Mouse (Mus musculus): Measurements from ENCODE around the gene Tmprss2. TPM values are rescaled to one million over a fixed set of nuclear protein-coding genes. Genes with fewer than 3 reads are reported as not detected.
"Not testable (repeated sequence)": the region's sequence is repeated elsewhere in the genome, so short reads cannot be mapped to it uniquely, and the experiment has no call there.

Tmprss2 gene
- polyA plus RNA-seq, 1 experiment from 2014 or later: 0.15 TPM

DNA sequence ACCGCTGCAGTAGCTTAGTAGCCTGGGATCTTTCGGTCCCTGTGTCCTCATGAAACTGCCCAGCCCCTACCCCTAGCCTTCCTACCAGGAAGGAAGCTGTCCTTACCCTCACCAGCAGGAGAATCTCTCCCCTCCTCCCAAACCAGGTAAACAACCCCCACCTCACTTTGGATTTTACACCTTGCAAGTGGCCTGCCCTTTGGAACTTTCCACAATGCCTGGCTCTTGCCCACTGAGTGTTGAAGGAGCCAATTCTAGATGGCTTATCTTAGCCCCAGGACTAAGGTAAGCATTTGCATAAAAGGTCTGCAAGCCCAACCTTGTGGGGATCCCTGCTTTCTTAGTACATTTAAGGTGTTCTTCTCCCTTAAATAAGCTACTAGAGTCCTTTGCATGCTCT lies 1.3 kb downstream of the Tmprss2 start:
- no peaks in the 10 kb centered on the region for H3K9me3 ChIP-seq (replicated peaks)
- no peak for DNase-seq (ENCODE audit: low spot score)
- peaks cover 16% of the 10 kb centered on the region for H3K4me1 ChIP-seq
- H3K36me3 ChIP-seq: no peaks in the 10 kb centered on the region
- H3K27ac ChIP-seq (replicated peaks): no peak overlapping the region
- peaks cover 58% of the 10 kb centered on the region for H3K27me3 ChIP-seq (ENCODE audit: low read depth, poor library complexity, severe bottlenecking)
- 82% methylated on average over 2 of the region's 2 CpGs for WGBS
- no peak overlapping the region for H3K4me3 ChIP-seq

DNA sequence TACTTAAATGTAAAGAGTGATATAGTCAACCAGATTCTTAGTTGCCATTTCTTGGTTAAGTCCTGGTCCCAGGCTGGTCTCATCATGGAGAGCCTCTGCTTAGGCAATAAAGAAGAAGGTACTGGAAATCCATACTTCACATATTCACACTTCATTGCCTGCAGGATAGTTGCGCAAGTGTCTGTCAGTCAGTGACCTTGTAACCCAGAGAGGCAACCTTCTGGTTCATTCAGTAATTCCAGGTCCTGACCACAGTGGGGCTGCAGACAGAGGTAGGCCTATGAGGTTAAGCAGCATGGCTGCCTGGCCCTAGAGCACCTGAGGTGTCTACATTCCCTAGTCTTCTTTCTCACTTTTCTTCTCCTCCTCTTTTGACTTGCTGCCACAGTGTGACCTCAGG lies 3.0 kb downstream of the Tmprss2 start:
- H3K27me3 ChIP-seq (ENCODE audit: low read depth, poor library complexity, severe bottlenecking): peaks cover 52% of the 10 kb centered on the region
- no peaks in the 10 kb centered on the region for H3K36me3 ChIP-seq
- H3K4me3 ChIP-seq: no peak overlapping the region
- no peaks in the 10 kb centered on the region for H3K9me3 ChIP-seq (replicated peaks)
- H3K4me1 ChIP-seq: peaks cover 16% of the 10 kb centered on the region
- DNase-seq (ENCODE audit: low spot score): no peak
- WGBS: 94% methylated on average over 1 of the region's 1 CpGs
- no peak overlapping the region for H3K27ac ChIP-seq (replicated peaks)

DNA sequence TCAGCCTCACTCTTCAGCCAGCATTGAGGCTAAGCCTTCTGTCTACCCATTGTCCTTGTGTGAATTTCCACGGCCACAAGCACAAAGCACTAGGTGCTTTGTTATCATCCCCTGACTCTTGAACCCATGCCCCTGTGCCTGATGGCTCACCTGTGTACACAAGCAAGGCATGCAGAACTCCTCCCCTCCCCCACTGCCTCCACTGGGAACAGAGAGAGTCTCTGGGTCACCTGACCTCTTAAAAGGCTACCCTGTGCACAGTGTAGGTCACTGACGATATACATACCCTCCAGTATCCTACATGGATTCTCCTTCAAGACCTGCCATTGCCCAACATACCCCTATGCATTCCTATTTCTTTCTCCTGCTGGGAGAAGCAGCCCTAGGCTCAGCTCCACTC lies 4.2 kb downstream of the Tmprss2 start:
- Histone ChIP-seq H3K4me1 (peaks cover 16% of the 10 kb centered on the region), H3K36me3 (no peaks in the 10 kb centered on the region), H3K4me3 (no peak overlapping the region), H3K27ac (replicated peaks) (no peak overlapping the region), H3K9me3 (replicated peaks) (no peaks in the 10 kb centered on the region), H3K27me3 (ENCODE audit: low read depth, poor library complexity, severe bottlenecking) (peaks cover 40% of the 10 kb centered on the region)
- WGBS: 79% methylated on average over 2 of the region's 2 CpGs
- no peak for DNase-seq (ENCODE audit: low spot score)

GRCm38 (mm10) chr16:97605957-97606721 lies 4.9 kb downstream of the Tmprss2 start:
- Histone ChIP-seq H3K36me3 (no peaks in the 10 kb centered on the region), H3K27ac (replicated peaks) (no peak overlapping the region), H3K27me3 (ENCODE audit: low read depth, poor library complexity, severe bottlenecking) (peaks cover 34% of the 10 kb centered on the region), H3K9me3 (replicated peaks) (no peaks in the 10 kb centered on the region), H3K4me1 (peaks cover 12% of the 10 kb centered on the region), H3K4me3 (no peak overlapping the region)
- DNase-seq (ENCODE audit: low spot score): no peak
- WGBS: 91% methylated on average over 9 of the region's 9 CpGs

DNA sequence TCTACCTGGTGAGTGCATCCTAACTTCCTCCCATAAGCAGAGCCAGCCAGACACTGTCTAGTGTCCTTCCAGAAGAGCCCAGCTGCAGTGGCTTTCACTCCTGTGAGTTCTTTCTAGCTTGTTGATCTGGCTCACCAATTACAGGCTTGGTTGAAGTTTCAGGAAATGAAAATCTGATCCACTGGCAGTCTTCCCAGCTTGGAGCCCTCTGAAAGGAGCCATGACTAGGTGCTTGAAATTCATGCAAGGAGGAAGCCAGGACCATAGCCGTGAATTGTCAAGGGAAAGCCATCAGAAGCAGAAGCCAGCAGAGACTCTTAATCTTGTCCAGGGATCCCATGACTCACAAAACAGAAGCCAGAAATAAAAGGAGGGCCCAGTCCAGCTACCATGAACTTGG lies 8.7 kb downstream of the Tmprss2 start:
- H3K36me3 ChIP-seq: no peaks in the 10 kb centered on the region
- H3K4me1 ChIP-seq: no peaks in the 10 kb centered on the region
- no peak overlapping the region for H3K4me3 ChIP-seq
- no peaks in the 10 kb centered on the region for H3K27me3 ChIP-seq (ENCODE audit: low read depth, poor library complexity, severe bottlenecking)
- no peaks in the 10 kb centered on the region for H3K9me3 ChIP-seq (replicated peaks)
- no peak overlapping the region for H3K27ac ChIP-seq (replicated peaks)
- WGBS: 88% methylated on average over 1 of the region's 1 CpGs
- no peak for DNase-seq (ENCODE audit: low spot score)

GRCm38 (mm10) chr16:97600591-97600990 lies 10.4 kb downstream of the Tmprss2 start:
- Histone ChIP-seq H3K27ac (replicated peaks) (no peak overlapping the region), H3K36me3 (no peaks in the 10 kb centered on the region), H3K4me3 (no peak overlapping the region), H3K4me1 (no peaks in the 10 kb centered on the region), H3K27me3 (ENCODE audit: low read depth, poor library complexity, severe bottlenecking) (no peaks in the 10 kb centered on the region), H3K9me3 (replicated peaks) (no peaks in the 10 kb centered on the region)
- DNase-seq (ENCODE audit: low spot score): no peak
- 82% methylated on average over 2 of the region's 2 CpGs for WGBS

DNA sequence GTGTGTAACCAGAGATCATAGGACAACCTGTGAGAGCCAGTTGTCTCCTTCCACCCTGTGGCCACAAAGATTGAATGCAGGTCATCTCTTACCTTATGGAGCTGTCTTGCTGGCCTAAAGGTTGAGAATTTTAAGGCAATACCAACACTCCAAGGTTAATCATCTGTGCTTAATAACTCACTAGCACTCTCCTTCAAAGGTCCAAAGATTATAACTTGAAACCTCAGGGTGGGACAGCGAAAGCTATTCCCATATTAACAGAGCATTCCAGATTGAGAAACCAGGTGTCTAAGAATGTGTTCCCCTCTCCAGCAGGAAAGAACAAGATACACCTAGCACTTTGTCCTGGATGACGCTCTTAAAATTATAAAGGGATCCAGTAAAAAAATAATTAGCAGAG lies 12.9 kb downstream of the Tmprss2 start:
- no peaks in the 10 kb centered on the region for H3K36me3 ChIP-seq
- no peaks in the 10 kb centered on the region for H3K27me3 ChIP-seq (ENCODE audit: low read depth, poor library complexity, severe bottlenecking)
- no peaks in the 10 kb centered on the region for H3K9me3 ChIP-seq (replicated peaks)
- no peak overlapping the region for H3K4me3 ChIP-seq
- no peak for DNase-seq (ENCODE audit: low spot score)
- H3K27ac ChIP-seq (replicated peaks): no peak overlapping the region
- H3K4me1 ChIP-seq: no peaks in the 10 kb centered on the region
- WGBS: 90% methylated on average over 2 of the region's 2 CpGs

GRCm38 (mm10) chr16:97593816-97594509 lies 17.0 kb downstream of the Tmprss2 start:
- no peak overlapping the region for H3K27ac ChIP-seq (replicated peaks)
- H3K4me1 ChIP-seq: no peaks in the 10 kb centered on the region
- no peak overlapping the region for H3K4me3 ChIP-seq
- 82% methylated on average over 4 of the region's 4 CpGs for WGBS
- H3K9me3 ChIP-seq (replicated peaks): no peaks in the 10 kb centered on the region
- no peak for DNase-seq (ENCODE audit: low spot score)
- H3K27me3 ChIP-seq (ENCODE audit: low read depth, poor library complexity, severe bottlenecking): no peaks in the 10 kb centered on the region
- H3K36me3 ChIP-seq: no peaks in the 10 kb centered on the region

GRCm38 (mm10) chr16:97593057-97593456 lies 17.9 kb downstream of the Tmprss2 start:
- no peak overlapping the region for H3K27ac ChIP-seq (replicated peaks)
- DNase-seq (ENCODE audit: low spot score): peak; percentile 73
- WGBS: 31% methylated on average over 1 of the region's 1 CpGs
- no peaks in the 10 kb centered on the region for H3K36me3 ChIP-seq
- H3K4me1 ChIP-seq: no peaks in the 10 kb centered on the region
- H3K9me3 ChIP-seq (replicated peaks): no peaks in the 10 kb centered on the region
- no peaks in the 10 kb centered on the region for H3K27me3 ChIP-seq (ENCODE audit: low read depth, poor library complexity, severe bottlenecking)
- no peak overlapping the region for H3K4me3 ChIP-seq

DNA sequence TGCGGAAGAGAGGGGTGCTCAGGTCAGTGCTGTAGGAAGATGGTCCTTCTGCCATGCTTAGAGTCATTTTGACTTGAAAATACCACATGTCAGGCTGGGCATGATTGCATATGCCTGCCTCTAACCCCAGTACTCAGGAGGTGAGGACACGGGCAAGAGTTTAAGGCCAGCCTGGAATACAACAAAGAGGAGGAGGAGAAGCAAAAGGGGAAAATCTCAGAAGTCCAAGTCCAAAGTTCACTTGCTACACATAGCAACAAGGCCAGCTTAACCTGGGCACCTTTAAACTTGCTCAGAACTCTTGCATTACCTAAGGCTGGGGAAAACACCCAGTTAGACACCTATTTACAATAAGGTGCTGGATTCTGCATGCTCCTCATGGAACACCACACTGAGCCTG lies 19.5 kb downstream of the Tmprss2 start:
- no peak overlapping the region for H3K27ac ChIP-seq (replicated peaks)
- no peak overlapping the region for H3K4me3 ChIP-seq
- no peaks in the 10 kb centered on the region for H3K4me1 ChIP-seq
- H3K36me3 ChIP-seq: no peaks in the 10 kb centered on the region
- H3K27me3 ChIP-seq (ENCODE audit: low read depth, poor library complexity, severe bottlenecking): no peaks in the 10 kb centered on the region
- no peaks in the 10 kb centered on the region for H3K9me3 ChIP-seq (replicated peaks)
- DNase-seq (ENCODE audit: low spot score): no peak
- WGBS: 88% methylated on average over 2 of the region's 2 CpGs

DNA sequence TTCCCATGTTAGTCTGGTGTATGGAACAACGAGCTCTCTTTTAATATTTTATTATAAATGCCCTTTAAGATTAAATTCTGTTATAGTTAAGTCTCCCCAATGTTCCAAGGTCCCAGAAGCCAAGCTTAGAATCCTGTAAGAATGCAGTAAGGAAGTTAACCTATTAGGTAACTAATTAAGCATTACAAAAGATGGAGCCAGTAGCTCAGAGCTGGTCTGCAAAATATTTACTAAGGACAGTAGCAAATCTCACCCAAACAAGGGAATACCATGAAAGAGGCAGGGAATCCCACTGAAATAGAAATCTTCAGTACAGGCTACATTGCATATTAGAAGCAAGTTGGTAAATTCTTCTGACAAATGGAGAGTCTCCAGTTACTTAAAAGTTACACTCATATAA lies 28.1 kb downstream of the Tmprss2 start:
- H3K4me1 ChIP-seq; H3K36me3 ChIP-seq; H3K9me3 ChIP-seq (replicated peaks); H3K27ac ChIP-seq (replicated peaks); DNase-seq (ENCODE audit: low spot score); H3K27me3 ChIP-seq (ENCODE audit: low read depth, poor library complexity, severe bottlenecking); H3K4me3 ChIP-seq: not testable (repeated sequence)
- 91% methylated on average over 1 of the region's 1 CpGs for WGBS

DNA sequence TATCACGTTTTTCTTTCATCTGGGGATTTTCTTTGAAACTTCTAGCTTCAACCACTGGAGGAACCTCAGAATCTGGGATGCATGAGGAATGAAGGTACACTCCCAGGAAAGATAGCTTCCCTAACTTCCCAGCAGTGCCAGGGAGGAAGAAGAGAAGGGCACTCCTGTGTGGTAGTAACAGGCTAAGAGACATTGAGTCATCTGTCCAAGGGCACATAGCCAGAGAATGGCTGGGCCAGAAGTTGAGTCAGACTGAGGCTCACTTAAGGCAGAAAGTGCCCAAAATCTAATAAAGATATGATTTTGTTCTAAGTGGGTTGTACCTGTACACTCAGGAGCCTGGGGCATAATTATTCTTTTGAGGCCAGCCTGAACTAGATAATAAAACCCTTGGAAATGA lies 41.6 kb downstream of the Tmprss2 start:
- no peaks in the 10 kb centered on the region for H3K36me3 ChIP-seq
- no peaks in the 10 kb centered on the region for H3K4me1 ChIP-seq
- no peak overlapping the region for H3K27ac ChIP-seq (replicated peaks)
- H3K27me3 ChIP-seq (ENCODE audit: low read depth, poor library complexity, severe bottlenecking): no peaks in the 10 kb centered on the region
- 33% methylated on average over 1 of the region's 1 CpGs for WGBS
- no peaks in the 10 kb centered on the region for H3K9me3 ChIP-seq (replicated peaks)
- DNase-seq (ENCODE audit: low spot score): no peak
- no peak overlapping the region for H3K4me3 ChIP-seq

GRCm38 (mm10) chr16:97568662-97569061 lies 42.3 kb downstream of the Tmprss2 start:
- 71% methylated on average over 9 of the region's 9 CpGs for WGBS
- Histone ChIP-seq H3K4me3 (no peak overlapping the region), H3K4me1 (no peaks in the 10 kb centered on the region), H3K27me3 (ENCODE audit: low read depth, poor library complexity, severe bottlenecking) (no peaks in the 10 kb centered on the region), H3K36me3 (no peaks in the 10 kb centered on the region), H3K9me3 (replicated peaks) (no peaks in the 10 kb centered on the region), H3K27ac (replicated peaks) (no peak overlapping the region)
- DNase-seq (ENCODE audit: low spot score): peak; percentile 24
